Mouse (Mus musculus) G1E (cell line): Measurements from ENCODE around the gene Ugt1a5.

ENCODE experiments used
- GATA1 ChIP-seq: IDR thresholded peaks from 2 replicates; pipeline ENCODE4 v1.6.1; 2012; ENCODE audit warnings: borderline replicate concordance, low read length, inconsistent platforms, mixed read lengths
- TAL1 ChIP-seq: conservative IDR thresholded peaks from 2 replicates; pipeline ENCODE4 v1.6.1; 2012; ENCODE audit warnings: low read depth, low read length, inconsistent platforms, mixed read lengths

DNA sequence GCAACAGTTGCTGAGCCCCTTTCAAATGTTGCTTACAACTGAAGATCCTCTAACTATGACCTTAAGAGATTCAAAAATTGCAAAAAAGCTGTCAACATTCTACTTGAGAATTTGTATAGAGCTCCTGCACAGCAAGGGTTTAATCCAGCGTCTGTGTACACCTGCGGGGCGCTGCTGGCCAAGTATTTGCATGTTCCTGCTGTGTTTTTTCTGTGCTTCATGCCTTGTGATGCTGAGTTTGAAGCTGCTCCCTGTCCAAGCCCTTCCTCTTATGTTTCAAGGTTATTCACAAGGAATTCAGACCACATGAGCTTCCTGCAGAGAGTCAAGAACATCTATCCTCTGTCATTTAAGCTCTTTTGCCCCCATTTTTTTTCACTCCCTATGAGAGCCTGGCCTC, 26.3 kb downstream of the Ugt1a5 start:
- TF ChIP-seq GATA1 = no peak
- TF ChIP-seq TAL1 = no peak
